Mouse (Mus musculus) urinary bladder, postnatal 25 days (tissue): ENCODE measurements around the gene Trafd1.
A peak's percentile ranks its signal among the peaks of the same experiment; 100 is the strongest.

Experiments used
- DNase-seq: peaks from one replicate; pipeline ENCODE4 v3.0.0; 2022; ENCODE audit warnings: low spot score

Trafd1 gene

GRCm38 (mm10) chr5:121385461-121386119 lies at the start of gene Trafd1:
Gene Trafd1, minus strand, starts transcription at chr5:121385632.
- DNase-seq, result peak; percentile 87

GRCm38 (mm10) chr5:121428954-121429353 lies 43.5 kb upstream of the Trafd1 start:
- no peak for DNase-seq

GRCm38 (mm10) chr5:121423297-121423696 lies 37.9 kb upstream of the Trafd1 start:
- no peak for DNase-seq

GRCm38 (mm10) chr5:121422787-121423186 lies 37.4 kb upstream of the Trafd1 start:
- DNase-seq, result no peak

GRCm38 (mm10) chr5:121420721-121421120 lies 35.3 kb upstream of the Trafd1 start:
- DNase-seq, result no peak

GRCm38 (mm10) chr5:121410975-121411374 lies 25.5 kb upstream of the Trafd1 start:
- no peak for DNase-seq

- no peak for DNase-seq
Observed at GRCm38 (mm10) chr5:121407856-121408255, 22.4 kb upstream of the Trafd1 start.

- DNase-seq, result no peak
Observed at GRCm38 (mm10) chr5:121400849-121401248, 15.4 kb upstream of the Trafd1 start.

GRCm38 (mm10) chr5:121400064-121400463 lies 14.6 kb upstream of the Trafd1 start:
- DNase-seq, result no peak

GRCm38 (mm10) chr5:121399540-121399939 lies 14.1 kb upstream of the Trafd1 start:
- DNase-seq, result no peak

- no peak for DNase-seq
Observed at GRCm38 (mm10) chr5:121398965-121399462, 13.6 kb upstream of the Trafd1 start.

GRCm38 (mm10) chr5:121398146-121398964 lies 12.9 kb upstream of the Trafd1 start:
- DNase-seq, result no peak

- peak; percentile 95 for DNase-seq
Observed at GRCm38 (mm10) chr5:121397187-121398145, 12.0 kb upstream of the Trafd1 start, which contains the start of gene Naa25. Gene Naa25, plus strand, starts transcription at chr5:121397936.

GRCm38 (mm10) chr5:121395621-121396020 lies 10.2 kb upstream of the Trafd1 start:
- no peak for DNase-seq

- no peak for DNase-seq
Observed at GRCm38 (mm10) chr5:121393402-121393801, 8.0 kb upstream of the Trafd1 start.

- no peak for DNase-seq
Observed at GRCm38 (mm10) chr5:121392667-121393380, 7.4 kb upstream of the Trafd1 start.

GRCm38 (mm10) chr5:121389691-121390090 lies 4.3 kb upstream of the Trafd1 start:
- DNase-seq, result no peak

GRCm38 (mm10) chr5:121389106-121389505 lies 3.7 kb upstream of the Trafd1 start:
- DNase-seq, result no peak

GRCm38 (mm10) chr5:121387126-121387525 lies 1.7 kb upstream of the Trafd1 start:
- DNase-seq, result no peak

- no peak for DNase-seq
Observed at GRCm38 (mm10) chr5:121386120-121386909, 883 bp upstream of the Trafd1 start.
